Mouse (Mus musculus) spleen, adult 2 months (tissue): ENCODE results near the gene Cldn11.
"Not testable (repeated sequence)": the region's sequence is repeated elsewhere in the genome, so short reads cannot be mapped to it uniquely, and the experiment has no call there.

ENCODE experiments used
- CTCF ChIP-seq: fragments of 200-500 bp; IDR thresholded peaks from 2 replicates; pipeline ENCODE4 v1.5.1; 2011; ENCODE audit warnings: mild to moderate bottlenecking, inconsistent platforms; ENCODE audit not compliant: insufficient read depth, insufficient read length, insufficient replicate concordance; ENCODE audit errors: extremely low read depth
- POLR2A ChIP-seq: fragments of 200-500 bp; IDR thresholded peaks from 2 replicates; pipeline ENCODE4 v1.6.1; 2011; ENCODE audit warnings: low read depth, low read length, inconsistent platforms

DNA sequence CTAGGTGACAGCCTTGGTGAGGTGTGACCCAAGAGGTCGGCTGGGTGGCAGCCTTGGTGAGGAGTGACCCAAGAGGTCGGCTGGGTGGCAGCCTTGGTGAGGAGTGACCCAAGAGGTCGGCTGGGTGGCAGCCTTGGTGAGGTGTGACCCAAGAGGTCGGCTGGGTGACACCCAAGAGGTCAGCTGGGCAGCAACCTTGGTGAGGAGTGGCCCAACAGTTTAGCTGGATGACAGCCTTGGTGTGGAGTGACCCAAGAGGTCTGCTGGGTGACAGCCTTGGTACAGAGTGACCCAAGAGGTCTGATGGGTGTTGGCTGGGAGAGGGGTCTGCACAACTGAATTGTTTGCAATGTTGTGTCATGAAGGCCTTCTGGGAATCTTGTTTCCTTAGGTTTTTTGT lies 13.1 kb upstream of the Cldn11 start:
- not testable (repeated sequence) for TF ChIP-seq POLR2A, CTCF
